Mouse (Mus musculus) midbrain, embryonic 10.5 days (tissue): ENCODE results near the gene Nav2. TPM values are rescaled to one million over a fixed set of nuclear protein-coding genes. Genes with fewer than 3 reads are reported as not detected.

Experiments
- DNase-seq: peaks from one replicate; pipeline ENCODE4 v3.0.0-alpha.2; 2017; ENCODE audit warnings: low spot score
- H3K27ac ChIP-seq: fragments of 300-500 bp; sonication (generic); replicated peaks from 2 replicates; pipeline ENCODE4 v1.5.1; 2016; ENCODE audit warnings: mild to moderate bottlenecking
- H3K27me3 ChIP-seq: fragments of 300-500 bp; sonication (generic); 2 replicates; pipeline ENCODE4 v1.6.1; 2016; ENCODE audit warnings: low read depth, mild to moderate bottlenecking; ENCODE audit not compliant: poor library complexity, severe bottlenecking
- H3K36me3 ChIP-seq: fragments of 300-500 bp; sonication (generic); 2 replicates; pipeline ENCODE4 v1.6.1; 2016; ENCODE audit warnings: mild to moderate bottlenecking, moderate library complexity
- H3K4me1 ChIP-seq: fragments of 300-500 bp; sonication (generic); 2 replicates; pipeline ENCODE4 v1.6.1; 2016
- H3K4me3 ChIP-seq: fragments of 300-500 bp; sonication (generic); 2 replicates; pipeline ENCODE4 v1.5.1; 2016; ENCODE audit warnings: mild to moderate bottlenecking, moderate library complexity
- H3K9me3 ChIP-seq: fragments of 300-500 bp; sonication (generic); replicated peaks from 2 replicates; pipeline ENCODE4 v1.6.1; 2016; ENCODE audit warnings: mild to moderate bottlenecking
- WGBS: fragments of 180-500 bp; shearing (Covaris S2); methylation state at CpG from one replicate; pipeline ENCODE4 v1.1.7; 2016; 5-methylcytosine and 5-hydroxymethylcytosine counted together
- polyA plus RNA-seq: library from polyadenylated mRNA; unstranded; fragments of >200 nt; fragmentation: Nextera tagmentation; extraction: Ambion mirVana; gene quantifications from 2 replicates; pipeline ENCODE4 v1.2.1, GENCODE M21; 2016

Gene Nav2
- polyA plus RNA-seq, 1 experiment from 2014 or later = 13.7 TPM

GRCm38 (mm10) chr7:49250581-49251307, 342.2 kb downstream of the Nav2 start:
- WGBS = 93% methylated on average over 13 of the region's 13 CpGs
- Histone ChIP-seq H3K36me3 (no peaks in the 10 kb centered on the region), H3K27ac (no peak overlapping the region), H3K9me3 (no peaks in the 10 kb centered on the region), H3K4me1 (peaks cover 34% of the 10 kb centered on the region), H3K27me3 (peaks cover 42% of the 10 kb centered on the region), H3K4me3 (no peak overlapping the region)
- no peak for DNase-seq

- Histone ChIP-seq H3K4me1 (peaks cover 28% of the 10 kb centered on the region), H3K4me3 (no peak overlapping the region), H3K36me3 (no peaks in the 10 kb centered on the region), H3K9me3 (no peaks in the 10 kb centered on the region), H3K27ac (no peak overlapping the region), H3K27me3 (peaks cover 38% of the 10 kb centered on the region)
- 81% methylated on average over 10 of the region's 10 CpGs for WGBS
- no peak for DNase-seq
These were observed 342.8 kb downstream of the Nav2 start for GRCm38 (mm10) chr7:49251308-49251638.

- no peaks in the 10 kb centered on the region for H3K9me3 ChIP-seq
- peaks cover 22% of the 10 kb centered on the region for H3K4me1 ChIP-seq
- DNase-seq = no peak
- no peak overlapping the region for H3K27ac ChIP-seq
- no peaks in the 10 kb centered on the region for H3K36me3 ChIP-seq
- no peak overlapping the region for H3K4me3 ChIP-seq
- H3K27me3 ChIP-seq = peaks cover 26% of the 10 kb centered on the region
- WGBS = 93% methylated on average over 7 of the region's 7 CpGs
These were observed 343.9 kb downstream of the Nav2 start for GRCm38 (mm10) chr7:49252444-49252843.

- Histone ChIP-seq H3K4me3 (no peak overlapping the region), H3K9me3 (no peaks in the 10 kb centered on the region), H3K27me3 (peaks cover 22% of the 10 kb centered on the region), H3K4me1 (peaks cover 20% of the 10 kb centered on the region), H3K36me3 (no peaks in the 10 kb centered on the region), H3K27ac (no peak overlapping the region)
- 85% methylated on average over 6 of the region's 6 CpGs for WGBS
- no peak for DNase-seq
These were observed 344.4 kb downstream of the Nav2 start for GRCm38 (mm10) chr7:49252902-49253301.

GRCm38 (mm10) chr7:49255053-49255452, 346.5 kb downstream of the Nav2 start:
- DNase-seq = no peak
- Histone ChIP-seq H3K4me3 (no peak overlapping the region), H3K27me3 (0 out of 2 replicates have a peak, but pooled peaks cover under 1% of the 10 kb centered on the region), H3K9me3 (no peaks in the 10 kb centered on the region), H3K36me3 (no peaks in the 10 kb centered on the region), H3K27ac (no peak overlapping the region), H3K4me1 (peaks cover 10% of the 10 kb centered on the region)
- 89% methylated on average over 5 of the region's 5 CpGs for WGBS

GRCm38 (mm10) chr7:49257234-49257906, 348.9 kb downstream of the Nav2 start:
- no peak for DNase-seq
- Histone ChIP-seq H3K27ac (peak overlapping the region; percentile 24; the same call in 1 of the 2 replicates), H3K4me3 (no peak overlapping the region), H3K36me3 (no peaks in the 10 kb centered on the region), H3K4me1 (peaks cover 26% of the 10 kb centered on the region; the same call in 1 of the 2 replicates), H3K27me3 (0 out of 2 replicates have a peak, but pooled peaks cover 2% of the 10 kb centered on the region), H3K9me3 (no peaks in the 10 kb centered on the region)
- WGBS = 88% methylated on average over 13 of the region's 13 CpGs

GRCm38 (mm10) chr7:49258088-49258487, 349.6 kb downstream of the Nav2 start:
- Histone ChIP-seq H3K9me3 (no peaks in the 10 kb centered on the region), H3K27ac (no peak overlapping the region), H3K27me3 (0 out of 2 replicates have a peak, but pooled peaks cover 4% of the 10 kb centered on the region), H3K4me1 (peaks cover 26% of the 10 kb centered on the region; the same call in 1 of the 2 replicates), H3K36me3 (no peaks in the 10 kb centered on the region), H3K4me3 (no peak overlapping the region)
- no peak for DNase-seq
- 90% methylated on average over 6 of the region's 6 CpGs for WGBS

- Histone ChIP-seq H3K27me3 (0 out of 2 replicates have a peak, but pooled peaks cover 4% of the 10 kb centered on the region), H3K4me1 (peaks cover 25% of the 10 kb centered on the region; the same call in 1 of the 2 replicates), H3K4me3 (no peak overlapping the region), H3K36me3 (no peaks in the 10 kb centered on the region), H3K9me3 (no peaks in the 10 kb centered on the region), H3K27ac (no peak overlapping the region)
- WGBS = 83% methylated on average over 13 of the region's 13 CpGs
- no peak for DNase-seq
These were observed 353.5 kb downstream of the Nav2 start for GRCm38 (mm10) chr7:49261941-49262511.

- Histone ChIP-seq H3K4me3 (no peak overlapping the region), H3K4me1 (0 out of 2 replicates have a peak, but pooled peaks cover 4% of the 10 kb centered on the region), H3K9me3 (no peaks in the 10 kb centered on the region), H3K27ac (no peak overlapping the region), H3K27me3 (0 out of 2 replicates have a peak, but pooled peaks cover 7% of the 10 kb centered on the region), H3K36me3 (no peaks in the 10 kb centered on the region)
- no peak for DNase-seq
- WGBS = 86% methylated on average over 6 of the region's 6 CpGs
These were observed 357.9 kb downstream of the Nav2 start for GRCm38 (mm10) chr7:49266422-49266821.

GRCm38 (mm10) chr7:49267621-49268325, 359.3 kb downstream of the Nav2 start:
- 0 out of 2 replicates have a peak, but pooled peaks cover 5% of the 10 kb centered on the region for H3K27me3 ChIP-seq
- H3K27ac ChIP-seq = no peak overlapping the region
- 86% methylated on average over 12 of the region's 12 CpGs for WGBS
- no peak overlapping the region for H3K4me3 ChIP-seq
- peaks cover 5% of the 10 kb centered on the region for H3K4me1 ChIP-seq
- DNase-seq = no peak
- H3K36me3 ChIP-seq = no peaks in the 10 kb centered on the region
- no peaks in the 10 kb centered on the region for H3K9me3 ChIP-seq

- Histone ChIP-seq H3K27me3 (peaks cover 12% of the 10 kb centered on the region), H3K9me3 (no peaks in the 10 kb centered on the region), H3K27ac (no peak overlapping the region), H3K4me1 (peaks cover 12% of the 10 kb centered on the region), H3K36me3 (no peaks in the 10 kb centered on the region), H3K4me3 (no peak overlapping the region)
- WGBS = 92% methylated on average over 9 of the region's 9 CpGs
- DNase-seq = no peak
These were observed 359.9 kb downstream of the Nav2 start for GRCm38 (mm10) chr7:49268401-49268921.

- 87% methylated on average over 11 of the region's 11 CpGs for WGBS
- Histone ChIP-seq H3K27ac (no peak overlapping the region), H3K9me3 (no peaks in the 10 kb centered on the region), H3K36me3 (no peaks in the 10 kb centered on the region), H3K27me3 (peaks cover 18% of the 10 kb centered on the region), H3K4me1 (peaks cover 16% of the 10 kb centered on the region), H3K4me3 (no peak overlapping the region)
- DNase-seq = no peak
These were observed 362.3 kb downstream of the Nav2 start for GRCm38 (mm10) chr7:49270855-49271254.
